Mouse (Mus musculus): ENCODE data around the gene Adcy1. TPM values are rescaled to one million over a fixed set of nuclear protein-coding genes. Genes with fewer than 3 reads are reported as not detected.

Gene Adcy1
- polyA plus RNA-seq, 1 experiment: 3.7 TPM

- H3K4me1 ChIP-seq (ENCODE audit: control insufficient read depth, insufficient read depth, low read length): no peaks in the 10 kb centered on the region
- no peaks in the 10 kb centered on the region for H3K27me3 ChIP-seq (replicated peaks; ENCODE audit: control insufficient read depth, insufficient read depth, low read length)
- 86% methylated on average over 13 of the region's 13 CpGs for whole genome bisulfite sequencing
- H3K36me3 ChIP-seq (ENCODE audit: control insufficient read depth, insufficient read depth, low read length): no peaks in the 10 kb centered on the region
- no peak within 1 kb of the TSS for H3K4me3 ChIP-seq (ENCODE audit: insufficient read depth, low read depth, low read length)
- no peak for TF ChIP-seq CTCF (conservative IDR thresholded peaks at IDR 0.05; ENCODE audit: insufficient read depth, insufficient read length, low read depth, low read length)
- no peak for TF ChIP-seq POLR2A (IDR thresholded peaks at IDR 0.05; ENCODE audit: low read depth, low read length)
- H3K27ac ChIP-seq (ENCODE audit: insufficient read depth, low read depth, low read length): no peak within 1 kb of the TSS
- no peak for DNase-seq
Measured at GRCm38 (mm10) chr11:7188469-7188868, 125.2 kb downstream of the Adcy1 start, which contains the start of gene Gm11985. TSS of gene Gm11985 (minus strand) at chr11:7188569.

GRCm38 (mm10) chr11:7192710-7193109 lies 129.4 kb downstream of the Adcy1 start:
- no peak overlapping the region for H3K4me3 ChIP-seq (ENCODE audit: insufficient read depth, low read depth, low read length)
- H3K27me3 ChIP-seq (replicated peaks; ENCODE audit: control insufficient read depth, insufficient read depth, low read length): no peaks in the 10 kb centered on the region
- no peak for DNase-seq
- TF ChIP-seq CTCF (conservative IDR thresholded peaks at IDR 0.05; ENCODE audit: insufficient read depth, insufficient read length, low read depth, low read length): no peak
- no peak for TF ChIP-seq POLR2A (IDR thresholded peaks at IDR 0.05; ENCODE audit: low read depth, low read length)
- 71% methylated on average over 6 of the region's 6 CpGs for WGBS
- no peak overlapping the region for H3K27ac ChIP-seq (ENCODE audit: insufficient read depth, low read depth, low read length)
- peaks cover 8% of the 10 kb centered on the region; the same call in 1 of the 2 replicates for H3K4me1 ChIP-seq (ENCODE audit: control insufficient read depth, insufficient read depth, low read length)
- H3K36me3 ChIP-seq (ENCODE audit: control insufficient read depth, insufficient read depth, low read length): no peaks in the 10 kb centered on the region

DNA sequence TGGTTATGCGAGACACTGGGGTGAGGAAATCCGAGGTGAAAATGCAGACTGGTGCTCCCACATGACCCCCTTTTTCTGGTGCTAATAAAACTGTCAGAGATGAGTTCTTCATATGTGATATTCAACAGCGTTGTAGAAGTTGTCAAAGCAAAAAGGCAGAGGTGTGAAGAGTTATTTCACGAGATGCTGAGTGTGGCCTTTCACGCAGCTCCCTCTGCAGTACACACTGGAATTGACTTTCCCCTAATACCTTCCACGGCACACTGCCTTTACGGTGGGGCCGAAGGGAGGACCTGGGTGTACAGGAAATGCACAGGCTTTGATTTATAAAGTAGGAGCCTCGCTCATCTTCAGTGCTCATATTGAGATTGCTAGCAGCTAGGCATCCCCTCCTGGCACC lies 129.8 kb downstream of the Adcy1 start:
- no peak for DNase-seq
- Histone ChIP-seq H3K4me3 (ENCODE audit: insufficient read depth, low read depth, low read length) (no peak overlapping the region), H3K4me1 (ENCODE audit: control insufficient read depth, insufficient read depth, low read length) (peaks cover 8% of the 10 kb centered on the region; the same call in 1 of the 2 replicates), H3K27me3 (replicated peaks; ENCODE audit: control insufficient read depth, insufficient read depth, low read length) (no peaks in the 10 kb centered on the region), H3K36me3 (ENCODE audit: control insufficient read depth, insufficient read depth, low read length) (no peaks in the 10 kb centered on the region), H3K27ac (ENCODE audit: insufficient read depth, low read depth, low read length) (no peak overlapping the region)
- TF ChIP-seq CTCF (conservative IDR thresholded peaks at IDR 0.05; ENCODE audit: insufficient read depth, insufficient read length, low read depth, low read length): no peak
- TF ChIP-seq POLR2A (IDR thresholded peaks at IDR 0.05; ENCODE audit: low read depth, low read length): no peak
- WGBS: 59% methylated on average over 9 of the region's 9 CpGs

DNA sequence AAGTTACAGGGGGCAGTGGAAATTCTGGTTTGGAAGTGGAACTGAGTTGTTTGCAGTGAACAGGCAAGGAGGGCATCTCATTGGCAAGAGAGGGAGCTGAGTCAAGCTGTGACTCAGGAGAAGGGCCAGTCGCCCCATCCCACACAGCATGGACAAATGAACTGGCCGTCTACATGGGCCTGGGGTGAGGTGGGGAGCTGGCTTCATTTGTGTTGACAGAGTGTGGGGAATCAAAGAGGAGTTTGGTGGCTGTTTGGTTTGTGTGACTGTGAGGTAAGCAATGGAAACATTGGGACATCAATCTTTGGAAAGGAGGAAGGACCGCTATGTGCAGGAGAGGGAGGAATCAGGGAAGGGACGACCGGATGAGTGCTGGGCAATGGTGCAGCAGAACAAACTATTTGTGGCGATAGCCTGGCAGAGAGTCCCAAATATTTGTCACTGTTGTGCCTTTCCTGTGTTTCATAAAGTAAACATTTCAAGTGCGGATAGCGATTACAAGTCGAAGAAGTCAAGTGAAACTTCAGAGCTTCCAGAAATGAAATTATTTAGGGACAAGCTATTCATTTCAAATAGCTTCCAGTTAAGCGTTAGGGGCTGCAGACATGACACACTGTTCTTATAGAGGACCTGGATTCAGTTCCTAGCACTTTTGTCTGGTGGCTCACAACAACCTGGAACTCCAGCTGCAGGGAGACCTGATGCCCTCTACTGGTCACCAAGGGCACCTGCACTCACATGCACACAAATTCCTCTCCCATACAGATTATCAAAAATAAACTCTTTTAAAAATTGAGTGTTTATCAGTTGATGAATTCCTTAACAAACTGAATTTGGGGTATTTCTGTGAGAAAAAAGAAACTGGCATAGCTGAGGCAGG lies 131.4 kb downstream of the Adcy1 start:
- TF ChIP-seq CTCF (conservative IDR thresholded peaks at IDR 0.05; ENCODE audit: insufficient read depth, insufficient read length, low read depth, low read length): peak; percentile 30; the same call in 1 of the 2 replicates
- no peak for TF ChIP-seq POLR2A (IDR thresholded peaks at IDR 0.05; ENCODE audit: low read depth, low read length)
- H3K4me1 ChIP-seq (ENCODE audit: control insufficient read depth, insufficient read depth, low read length): peaks cover 8% of the 10 kb centered on the region; the same call in 1 of the 2 replicates
- no peak overlapping the region for H3K4me3 ChIP-seq (ENCODE audit: insufficient read depth, low read depth, low read length)
- WGBS: 91% methylated on average over 10 of the region's 10 CpGs
- DNase-seq: no peak
- no peaks in the 10 kb centered on the region for H3K27me3 ChIP-seq (replicated peaks; ENCODE audit: control insufficient read depth, insufficient read depth, low read length)
- no peak overlapping the region for H3K27ac ChIP-seq (ENCODE audit: insufficient read depth, low read depth, low read length)
- no peaks in the 10 kb centered on the region for H3K36me3 ChIP-seq (ENCODE audit: control insufficient read depth, insufficient read depth, low read length)

DNA sequence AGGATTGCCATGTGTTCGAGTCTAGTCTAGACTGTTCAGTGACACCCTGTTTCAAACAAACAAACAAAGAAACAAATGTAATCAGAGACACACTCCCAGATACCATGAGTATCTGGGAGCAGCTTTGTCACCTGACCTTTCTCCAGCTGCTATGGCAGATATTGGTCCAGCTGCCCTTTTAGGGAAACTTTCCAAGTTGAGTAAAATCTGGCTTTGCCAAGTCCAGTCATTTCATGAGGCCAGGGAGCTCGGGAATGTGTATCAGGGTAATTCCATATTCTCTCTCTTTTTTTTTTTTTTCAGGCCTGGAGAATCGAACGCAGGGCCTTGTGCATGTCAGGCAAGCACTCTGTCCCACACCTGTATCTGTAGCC lies 132.0 kb downstream of the Adcy1 start:
- H3K27me3 ChIP-seq (replicated peaks; ENCODE audit: control insufficient read depth, insufficient read depth, low read length): no peaks in the 10 kb centered on the region
- H3K36me3 ChIP-seq (ENCODE audit: control insufficient read depth, insufficient read depth, low read length): no peaks in the 10 kb centered on the region
- H3K4me1 ChIP-seq (ENCODE audit: control insufficient read depth, insufficient read depth, low read length): peaks cover 8% of the 10 kb centered on the region; the same call in 1 of the 2 replicates
- TF ChIP-seq POLR2A (IDR thresholded peaks at IDR 0.05; ENCODE audit: low read depth, low read length) (no peak), CTCF (conservative IDR thresholded peaks at IDR 0.05; ENCODE audit: insufficient read depth, insufficient read length, low read depth, low read length) (no peak)
- H3K4me3 ChIP-seq (ENCODE audit: insufficient read depth, low read depth, low read length): no peak overlapping the region
- WGBS: 74% methylated on average over 4 of the region's 4 CpGs
- H3K27ac ChIP-seq (ENCODE audit: insufficient read depth, low read depth, low read length): no peak overlapping the region
- DNase-seq: no peak

- peak; percentile 88 for DNase-seq
- no peaks in the 10 kb centered on the region for H3K36me3 ChIP-seq (ENCODE audit: control insufficient read depth, insufficient read depth, low read length)
- H3K4me1 ChIP-seq (ENCODE audit: control insufficient read depth, insufficient read depth, low read length): peaks cover 8% of the 10 kb centered on the region; the same call in 1 of the 2 replicates
- TF ChIP-seq POLR2A (IDR thresholded peaks at IDR 0.05; ENCODE audit: low read depth, low read length) (no peak), CTCF (conservative IDR thresholded peaks at IDR 0.05; ENCODE audit: insufficient read depth, insufficient read length, low read depth, low read length) (no peak)
- peak within 1 kb of the TSS; percentile 47 for H3K4me3 ChIP-seq (ENCODE audit: insufficient read depth, low read depth, low read length)
- 34% methylated on average over 12 of the region's 12 CpGs for WGBS
- H3K27ac ChIP-seq (ENCODE audit: insufficient read depth, low read depth, low read length): peak within 1 kb of the TSS; percentile 72
- H3K27me3 ChIP-seq (replicated peaks; ENCODE audit: control insufficient read depth, insufficient read depth, low read length): no peaks in the 10 kb centered on the region
Measured at GRCm38 (mm10) chr11:7197491-7197941, 134.2 kb downstream of the Adcy1 start, which contains the start of gene Igfbp1. TSS of gene Igfbp1 (plus strand) at chr11:7197782.

GRCm38 (mm10) chr11:7198006-7198405 lies 134.7 kb downstream of the Adcy1 start:
- H3K36me3 ChIP-seq (ENCODE audit: control insufficient read depth, insufficient read depth, low read length): no peaks in the 10 kb centered on the region
- H3K27ac ChIP-seq (ENCODE audit: insufficient read depth, low read depth, low read length): peak overlapping the region; percentile 72
- 41% methylated on average over 19 of the region's 19 CpGs for WGBS
- peaks cover 8% of the 10 kb centered on the region; the same call in 1 of the 2 replicates for H3K4me1 ChIP-seq (ENCODE audit: control insufficient read depth, insufficient read depth, low read length)
- H3K4me3 ChIP-seq (ENCODE audit: insufficient read depth, low read depth, low read length): peak overlapping the region; percentile 47
- TF ChIP-seq CTCF (conservative IDR thresholded peaks at IDR 0.05; ENCODE audit: insufficient read depth, insufficient read length, low read depth, low read length): no peak
- no peak for TF ChIP-seq POLR2A (IDR thresholded peaks at IDR 0.05; ENCODE audit: low read depth, low read length)
- H3K27me3 ChIP-seq (replicated peaks; ENCODE audit: control insufficient read depth, insufficient read depth, low read length): no peaks in the 10 kb centered on the region
- peak; percentile 39 for DNase-seq
